Mouse (Mus musculus): ENCODE measurements around the gene Krt26.

- no peak for TF ChIP-seq POLR2A (IDR thresholded peaks at IDR 0.05; ENCODE audit: borderline replicate concordance, extremely low read depth, low read depth, low read length)
- no peak for TF ChIP-seq CTCF (IDR thresholded peaks at IDR 0.05; ENCODE audit: insufficient read depth, low read length)
These were observed 54.4 kb downstream of the Krt26 start for GRCm38 (mm10) chr11:99283334-99283733.

Measured in lung, adult 2 months (tissue).